ENCODE assay signal across 8 mouse cellular contexts in genomic region chr14:105498155-105498906, GRCm38 (mm10).
DNase-seq lines count a peak whose midpoint lies in the region; ATAC-seq lines count a peak whose summit lies in the region.
"Had no signal": no experiment of that assay in that cellular context is flagged by ENCODE, and none has a peak within 500 bp of the region (broad histone marks: within the 10 kb centered on the region; RNA-seq: fewer than 3 reads in every experiment).

No protein-coding gene starts in this region.

- H3K27me3 ChIP-seq in heart, embryonic 16.5 days (ENCODE audit: control insufficient read depth, insufficient read depth, low read length): no peaks in the 10 kb centered on the region
- peaks cover 5% of the 10 kb centered on the region for H3K27me3 ChIP-seq in neural tube, embryonic 13.5 days
- 0 out of 2 replicates have a peak, but pooled peaks cover 5% of the 10 kb centered on the region for H3K27me3 ChIP-seq in neural tube, embryonic 15.5 days (replicated peaks)
- H3K27me3 ChIP-seq in forebrain, embryonic 14.5 days (replicated peaks; ENCODE audit: control insufficient read depth, insufficient read depth, low read length): no peaks in the 10 kb centered on the region
- no peaks in the 10 kb centered on the region for H3K27me3 ChIP-seq in midbrain, embryonic 16.5 days (ENCODE audit: control insufficient read depth, insufficient read depth, low read depth, low read length)
- H3K27me3 ChIP-seq: embryonic facial prominence, embryonic 15.5 days had no signal

- no peak for DNase-seq in heart, adult 9 months (ENCODE audit: low spot score in 2 of 2)
- peak; percentile 45 for DNase-seq in forebrain, embryonic 14.5 days (ENCODE audit: low spot score)
- DNase-seq in T-cell, adult 2 months (ENCODE audit: low spot score): no peak

- H3K9ac ChIP-seq in heart, embryonic 16.5 days (ENCODE audit: low read length): no peak overlapping the region
- H3K9ac ChIP-seq in neural tube, embryonic 13.5 days: no peak overlapping the region
- H3K9ac ChIP-seq in neural tube, embryonic 15.5 days (replicated peaks): no peak overlapping the region
- no peak overlapping the region for H3K9ac ChIP-seq in forebrain, embryonic 14.5 days (ENCODE audit: low read length)
- no peak overlapping the region for H3K9ac ChIP-seq in midbrain, embryonic 16.5 days (ENCODE audit: low read depth, low read length)
- H3K9ac ChIP-seq: embryonic facial prominence, embryonic 15.5 days had no signal

- peaks cover 14% of the 10 kb centered on the region for H3K4me1 ChIP-seq in heart, embryonic 16.5 days (ENCODE audit: control insufficient read depth, insufficient read depth, low read length)
- H3K4me1 ChIP-seq in neural tube, embryonic 13.5 days (replicated peaks): peaks cover 56% of the 10 kb centered on the region
- H3K4me1 ChIP-seq in neural tube, embryonic 15.5 days: peaks cover 39% of the 10 kb centered on the region
- H3K4me1 ChIP-seq in forebrain, embryonic 14.5 days (ENCODE audit: control insufficient read depth, insufficient read depth, low read length): peaks cover 26% of the 10 kb centered on the region
- peaks cover 26% of the 10 kb centered on the region for H3K4me1 ChIP-seq in midbrain, embryonic 16.5 days (ENCODE audit: control insufficient read depth, insufficient read depth, low read length)

- no peak overlapping the region for H3K4me3 ChIP-seq in heart, embryonic 16.5 days (ENCODE audit: low read length)
- H3K4me3 ChIP-seq in neural tube, embryonic 13.5 days: no peak overlapping the region
- H3K4me3 ChIP-seq in neural tube, embryonic 15.5 days (replicated peaks): no peak overlapping the region
- H3K4me3 ChIP-seq in forebrain, embryonic 14.5 days (ENCODE audit: low read depth, low read length): no peak overlapping the region
- H3K4me3 ChIP-seq in midbrain, embryonic 16.5 days (ENCODE audit: low read depth, low read length): no peak overlapping the region
- H3K4me3 ChIP-seq: embryonic facial prominence, embryonic 15.5 days had no signal

- H3K36me3 ChIP-seq in heart, embryonic 16.5 days (ENCODE audit: control insufficient read depth, insufficient read depth): no peaks in the 10 kb centered on the region
- no peaks in the 10 kb centered on the region for H3K36me3 ChIP-seq in neural tube, embryonic 13.5 days
- H3K36me3 ChIP-seq in neural tube, embryonic 15.5 days: no peaks in the 10 kb centered on the region
- H3K36me3 ChIP-seq in forebrain, embryonic 14.5 days (ENCODE audit: control insufficient read depth, insufficient read depth, low read length): no peaks in the 10 kb centered on the region
- H3K36me3 ChIP-seq in midbrain, embryonic 16.5 days (ENCODE audit: control insufficient read depth, insufficient read depth, low read length): no peaks in the 10 kb centered on the region
- H3K36me3 ChIP-seq: embryonic facial prominence, embryonic 15.5 days had no signal

- ATAC-seq in heart, embryonic 16.5 days (replicated peaks; ENCODE audit: extremely low read depth, insufficient read depth, low FRiP score): peak; percentile 61
- 0 out of 2 replicates have a peak, but pooled peaks have one; percentile 1 for ATAC-seq in neural tube, embryonic 13.5 days (ENCODE audit: low read depth)
- no peak for ATAC-seq in neural tube, embryonic 15.5 days (ENCODE audit: low FRiP score)
- ATAC-seq in forebrain, embryonic 14.5 days: peak; percentile 30; the same call in 1 of the 2 replicates
- ATAC-seq in midbrain, embryonic 16.5 days: no peak

- WGBS in heart, embryonic 16.5 days: 51% methylated on average over 10 of the region's 10 CpGs
- 52% methylated on average over 10 of the region's 10 CpGs for WGBS in neural tube, embryonic 13.5 days
- 55% methylated on average over 10 of the region's 10 CpGs for WGBS in neural tube, embryonic 15.5 days
- WGBS in forebrain, embryonic 14.5 days: 59% methylated on average over 10 of the region's 10 CpGs
- WGBS in midbrain, embryonic 16.5 days: 60% methylated on average over 10 of the region's 10 CpGs

- peak overlapping the region; percentile 58 for H3K27ac ChIP-seq in heart, embryonic 16.5 days (ENCODE audit: low read length)
- H3K27ac ChIP-seq in neural tube, embryonic 13.5 days (replicated peaks): peak overlapping the region; percentile 55
- H3K27ac ChIP-seq in neural tube, embryonic 15.5 days (replicated peaks): no peak overlapping the region
- H3K27ac ChIP-seq in forebrain, embryonic 14.5 days (ENCODE audit: low read depth, low read length): peak overlapping the region; percentile 52; the same call in 1 of the 2 replicates
- no peak overlapping the region for H3K27ac ChIP-seq in midbrain, embryonic 16.5 days (ENCODE audit: low read length)
- H3K27ac ChIP-seq: embryonic facial prominence, embryonic 15.5 days had no signal

- H3K9me3 ChIP-seq in heart, embryonic 16.5 days (replicated peaks; ENCODE audit: control insufficient read depth, low read length): no peaks in the 10 kb centered on the region
- H3K9me3 ChIP-seq in neural tube, embryonic 13.5 days: no peaks in the 10 kb centered on the region
- H3K9me3 ChIP-seq in neural tube, embryonic 15.5 days (replicated peaks): no peaks in the 10 kb centered on the region
- no peaks in the 10 kb centered on the region for H3K9me3 ChIP-seq in forebrain, embryonic 14.5 days (replicated peaks; ENCODE audit: control insufficient read depth, low read length)
- H3K9me3 ChIP-seq in midbrain, embryonic 16.5 days (replicated peaks; ENCODE audit: control insufficient read depth, low read length, poor library complexity, severe bottlenecking): no peaks in the 10 kb centered on the region
- H3K9me3 ChIP-seq: embryonic facial prominence, embryonic 15.5 days had no signal

- H3K4me2 ChIP-seq in heart, embryonic 16.5 days (ENCODE audit: low read depth, low read length): no peak overlapping the region
- no peak overlapping the region for H3K4me2 ChIP-seq in neural tube, embryonic 13.5 days
- H3K4me2 ChIP-seq in neural tube, embryonic 15.5 days: no peak overlapping the region
- H3K4me2 ChIP-seq in forebrain, embryonic 14.5 days (ENCODE audit: low read length): no peak overlapping the region
- 0 out of 2 replicates have a peak overlapping the region, but pooled peaks have one; percentile 54 for H3K4me2 ChIP-seq in midbrain, embryonic 16.5 days (ENCODE audit: low read length)

Comparison
In these comparisons a context has a peak if more than half of its experiments do, and no peak if none do; other contexts are left out.
1. ATAC-seq: peak in heart, embryonic 16.5 days (single experiment), neural tube, embryonic 13.5 days (single experiment) and forebrain, embryonic 14.5 days (single experiment); none in neural tube, embryonic 15.5 days (single experiment) and midbrain, embryonic 16.5 days (single experiment).
2. H3K27ac ChIP-seq: peak in heart, embryonic 16.5 days (single experiment), neural tube, embryonic 13.5 days (single experiment) and forebrain, embryonic 14.5 days (single experiment); none in neural tube, embryonic 15.5 days (single experiment) and midbrain, embryonic 16.5 days (single experiment).